Comparison of ENCODE assay signal across 15 mouse cellular contexts in genomic region chr3:68585213-68585612, GRCm38 (mm10).
DNase-seq lines count a peak whose midpoint lies in the region; ATAC-seq lines count a peak whose summit lies in the region.
"Had no signal": no experiment of that assay in that cellular context is flagged by ENCODE, and none has a peak within 500 bp of the region (broad histone marks: within the 10 kb centered on the region; RNA-seq: fewer than 3 reads in every experiment).

No protein-coding gene starts in this region.

- WGBS in hindbrain, embryonic 12.5 days, result 65% methylated on average over 4 of the region's 4 CpGs
- 57% methylated on average over 4 of the region's 4 CpGs for WGBS in hindbrain, embryonic 16.5 days
- WGBS in heart, embryonic 12.5 days, result 73% methylated on average over 4 of the region's 4 CpGs
- WGBS in hindbrain, embryonic 13.5 days, result 52% methylated on average over 4 of the region's 4 CpGs

- H3K9me3 ChIP-seq in hindbrain, embryonic 12.5 days (replicated peaks), result no peaks in the 10 kb centered on the region
- no peaks in the 10 kb centered on the region for H3K9me3 ChIP-seq in hindbrain, embryonic 16.5 days (ENCODE audit: control insufficient read depth, low read length)
- no peaks in the 10 kb centered on the region for H3K9me3 ChIP-seq in heart, embryonic 12.5 days (replicated peaks)
- no peaks in the 10 kb centered on the region for H3K9me3 ChIP-seq in hindbrain, embryonic 13.5 days
- H3K9me3 ChIP-seq: embryonic facial prominence, embryonic 15.5 days; forebrain, embryonic 13.5 days; kidney, embryonic 15.5 days had no signal

- H3K4me1 ChIP-seq in hindbrain, embryonic 12.5 days, result peaks cover 65% of the 10 kb centered on the region
- peaks cover 38% of the 10 kb centered on the region for H3K4me1 ChIP-seq in hindbrain, embryonic 16.5 days (ENCODE audit: control insufficient read depth, insufficient read depth, low read depth, low read length)
- H3K4me1 ChIP-seq in heart, embryonic 12.5 days (replicated peaks), result peaks cover 78% of the 10 kb centered on the region
- peaks cover 84% of the 10 kb centered on the region for H3K4me1 ChIP-seq in hindbrain, embryonic 13.5 days (replicated peaks)

- H3K27me3 ChIP-seq in hindbrain, embryonic 12.5 days, result no peaks in the 10 kb centered on the region
- H3K27me3 ChIP-seq in hindbrain, embryonic 16.5 days (replicated peaks; ENCODE audit: control insufficient read depth, insufficient read depth, low read length), result no peaks in the 10 kb centered on the region
- H3K27me3 ChIP-seq in heart, embryonic 12.5 days (replicated peaks), result no peaks in the 10 kb centered on the region
- H3K27me3 ChIP-seq in hindbrain, embryonic 13.5 days, result no peaks in the 10 kb centered on the region
- H3K27me3 ChIP-seq: embryonic facial prominence, embryonic 15.5 days; forebrain, embryonic 13.5 days; kidney, embryonic 15.5 days had no signal

- no peak overlapping the region for H3K4me3 ChIP-seq in hindbrain, embryonic 12.5 days
- no peak overlapping the region for H3K4me3 ChIP-seq in hindbrain, embryonic 16.5 days (ENCODE audit: low read length)
- H3K4me3 ChIP-seq in heart, embryonic 12.5 days, result no peak overlapping the region
- H3K4me3 ChIP-seq in hindbrain, embryonic 13.5 days, result no peak overlapping the region
- H3K4me3 ChIP-seq: embryonic facial prominence, embryonic 15.5 days; forebrain, embryonic 13.5 days; kidney, embryonic 15.5 days had no signal

- peak overlapping the region; percentile 55; the same call in 1 of the 2 replicates for H3K27ac ChIP-seq in hindbrain, embryonic 12.5 days
- no peak overlapping the region for H3K27ac ChIP-seq in hindbrain, embryonic 16.5 days (ENCODE audit: low read depth, low read length)
- peak overlapping the region; percentile 30; the same call in 1 of the 2 replicates for H3K27ac ChIP-seq in heart, embryonic 12.5 days (ENCODE audit: poor library complexity, severe bottlenecking)
- H3K27ac ChIP-seq in hindbrain, embryonic 13.5 days, result peak overlapping the region; percentile 48; the same call in 1 of the 2 replicates
- H3K27ac ChIP-seq: embryonic facial prominence, embryonic 15.5 days; forebrain, embryonic 13.5 days; kidney, embryonic 15.5 days had no signal

- no peak overlapping the region; the same call in 1 of the 2 replicates for H3K4me2 ChIP-seq in hindbrain, embryonic 12.5 days (replicated peaks)
- H3K4me2 ChIP-seq in hindbrain, embryonic 16.5 days (ENCODE audit: low read length), result no peak overlapping the region
- H3K4me2 ChIP-seq in heart, embryonic 12.5 days, result peak overlapping the region; percentile 53
- H3K4me2 ChIP-seq in hindbrain, embryonic 13.5 days, result no peak overlapping the region
- H3K4me2 ChIP-seq: embryonic facial prominence, embryonic 15.5 days; forebrain, embryonic 13.5 days; kidney, embryonic 15.5 days; liver, embryonic 11.5 days had no signal

- ATAC-seq in hindbrain, embryonic 12.5 days (ENCODE audit: low FRiP score), result no peak
- no peak for ATAC-seq in hindbrain, embryonic 16.5 days
- ATAC-seq in heart, embryonic 12.5 days (ENCODE audit: insufficient number of reproducible peaks, low FRiP score), result no peak
- no peak for ATAC-seq in hindbrain, embryonic 13.5 days (ENCODE audit: low FRiP score)
- ATAC-seq: forebrain, embryonic 13.5 days; inflammation-experienced regulatory T-cells, adult 6 months; midbrain, embryonic 16.5 days had no signal

- H3K9ac ChIP-seq in hindbrain, embryonic 12.5 days, result no peak overlapping the region
- H3K9ac ChIP-seq in hindbrain, embryonic 16.5 days (ENCODE audit: low read depth, low read length), result no peak overlapping the region
- no peak overlapping the region for H3K9ac ChIP-seq in heart, embryonic 12.5 days
- no peak overlapping the region for H3K9ac ChIP-seq in hindbrain, embryonic 13.5 days
- H3K9ac ChIP-seq: embryonic facial prominence, embryonic 15.5 days; forebrain, embryonic 13.5 days; kidney, embryonic 15.5 days had no signal

- no peaks in the 10 kb centered on the region for H3K36me3 ChIP-seq in hindbrain, embryonic 12.5 days
- no peaks in the 10 kb centered on the region for H3K36me3 ChIP-seq in hindbrain, embryonic 16.5 days (ENCODE audit: control insufficient read depth, insufficient read depth, low read length)
- no peaks in the 10 kb centered on the region for H3K36me3 ChIP-seq in heart, embryonic 12.5 days
- H3K36me3 ChIP-seq in hindbrain, embryonic 13.5 days, result no peaks in the 10 kb centered on the region
- H3K36me3 ChIP-seq: embryonic facial prominence, embryonic 15.5 days; kidney, embryonic 15.5 days had no signal

- peak; percentile 72 for DNase-seq in gastrocnemius, adult 18-20 months (ENCODE audit: low spot score)
- DNase-seq in gastrocnemius, postnatal 4 days (ENCODE audit: low spot score in 2 of 2), result no peak
- DNase-seq in thymus, adult 18-20 months, result no peak
- DNase-seq: adrenal gland, adult 8-10 months; gastrocnemius, postnatal 10 days had no signal
